Mouse (Mus musculus) thymus, postnatal 4 days (tissue): ENCODE data around the gene Ess2.

Experiments used
- DNase-seq: peaks from one replicate; pipeline ENCODE4 v3.0.0; 2021

Ess2 gene

GRCm38 (mm10) chr16:17853263-17853662 is 57.9 kb downstream of the Ess2 start:
- DNase-seq: no peak

GRCm38 (mm10) chr16:17851860-17852259 is 59.3 kb downstream of the Ess2 start:
- DNase-seq: no peak

- DNase-seq: no peak
These were observed 59.8 kb downstream of the Ess2 start for GRCm38 (mm10) chr16:17851331-17851730.
